Mouse (Mus musculus): ENCODE results near the gene Mettl8. TPM values are rescaled to one million over a fixed set of nuclear protein-coding genes. Genes with fewer than 3 reads are reported as not detected.

The Mettl8 gene
- polyA plus RNA-seq, 1 experiment = not detected

- H3K4me3 ChIP-seq (ENCODE audit: insufficient read depth, low read depth, low read length) = no peak overlapping the region
- peaks cover 5% of the 10 kb centered on the region for H3K4me1 ChIP-seq (ENCODE audit: control insufficient read depth, insufficient read depth, low read length)
- no peak overlapping the region for H3K27ac ChIP-seq (ENCODE audit: insufficient read depth, low read depth, low read length)
- WGBS = 66% methylated on average over 7 of the region's 7 CpGs
- no peak for TF ChIP-seq POLR2A (IDR thresholded peaks at IDR 0.05; ENCODE audit: insufficient read depth, low read depth, low read length)
- TF ChIP-seq CTCF (IDR thresholded peaks at IDR 0.05; ENCODE audit: insufficient read depth, low read depth, low read length) = no peak
Measured at GRCm38 (mm10) chr2:70959337-70959736, 96.0 kb downstream of the Mettl8 start.

- Histone ChIP-seq H3K4me1 (ENCODE audit: control insufficient read depth, insufficient read depth, low read length) (peaks cover 5% of the 10 kb centered on the region), H3K27ac (ENCODE audit: insufficient read depth, low read depth, low read length) (no peak overlapping the region), H3K4me3 (ENCODE audit: insufficient read depth, low read depth, low read length) (no peak overlapping the region)
- no peak for TF ChIP-seq CTCF (IDR thresholded peaks at IDR 0.05; ENCODE audit: insufficient read depth, low read depth, low read length)
- 80% methylated on average over 7 of the region's 7 CpGs for WGBS
Measured at GRCm38 (mm10) chr2:70958536-70958935, 96.8 kb downstream of the Mettl8 start.

GRCm38 (mm10) chr2:70953616-70954015, 101.8 kb downstream of the Mettl8 start:
- TF ChIP-seq POLR2A (IDR thresholded peaks at IDR 0.05; ENCODE audit: insufficient read depth, low read depth, low read length) (no peak), CTCF (IDR thresholded peaks at IDR 0.05; ENCODE audit: insufficient read depth, low read depth, low read length) (no peak)
- WGBS = 56% methylated on average over 2 of the region's 2 CpGs
- H3K4me3 ChIP-seq (ENCODE audit: insufficient read depth, low read depth, low read length) = no peak overlapping the region

DNA sequence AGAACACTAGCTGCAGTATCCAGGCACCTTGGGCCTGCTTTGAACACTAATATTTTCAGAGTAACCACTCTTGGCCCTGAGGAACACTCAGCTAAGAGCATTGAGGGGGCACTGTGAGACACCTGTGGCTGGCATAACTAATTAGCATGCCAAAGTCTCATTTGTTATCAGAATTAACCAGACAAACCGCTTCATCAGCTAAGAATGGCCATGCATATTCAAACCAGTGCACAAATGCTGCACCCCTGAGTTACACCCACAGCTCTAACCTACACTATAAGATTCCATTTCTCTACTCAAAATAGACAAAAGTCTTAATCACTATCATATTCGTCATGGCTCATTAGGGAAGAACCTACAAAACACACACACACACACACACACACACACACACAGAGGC, 103.4 kb downstream of the Mettl8 start:
- Histone ChIP-seq H3K4me1 (ENCODE audit: control insufficient read depth, insufficient read depth, low read length) (0 out of 2 replicates have a peak, but pooled peaks cover 3% of the 10 kb centered on the region), H3K4me3 (ENCODE audit: insufficient read depth, low read depth, low read length) (no peak overlapping the region), H3K27ac (ENCODE audit: insufficient read depth, low read depth, low read length) (no peak overlapping the region)
- no peak for TF ChIP-seq CTCF (IDR thresholded peaks at IDR 0.05; ENCODE audit: insufficient read depth, low read depth, low read length)
- no peak for TF ChIP-seq POLR2A (IDR thresholded peaks at IDR 0.05; ENCODE audit: insufficient read depth, low read depth, low read length)
- WGBS = 72% methylated on average over 2 of the region's 2 CpGs

More at GRCm38 (mm10) chr2:70953616-70954015, 101.8 kb downstream of the Mettl8 start:
- peaks cover 5% of the 10 kb centered on the region for H3K4me1 ChIP-seq (ENCODE audit: control insufficient read depth, insufficient read depth, low read length)
- H3K27ac ChIP-seq (ENCODE audit: insufficient read depth, low read depth, low read length) = no peak overlapping the region

DNA sequence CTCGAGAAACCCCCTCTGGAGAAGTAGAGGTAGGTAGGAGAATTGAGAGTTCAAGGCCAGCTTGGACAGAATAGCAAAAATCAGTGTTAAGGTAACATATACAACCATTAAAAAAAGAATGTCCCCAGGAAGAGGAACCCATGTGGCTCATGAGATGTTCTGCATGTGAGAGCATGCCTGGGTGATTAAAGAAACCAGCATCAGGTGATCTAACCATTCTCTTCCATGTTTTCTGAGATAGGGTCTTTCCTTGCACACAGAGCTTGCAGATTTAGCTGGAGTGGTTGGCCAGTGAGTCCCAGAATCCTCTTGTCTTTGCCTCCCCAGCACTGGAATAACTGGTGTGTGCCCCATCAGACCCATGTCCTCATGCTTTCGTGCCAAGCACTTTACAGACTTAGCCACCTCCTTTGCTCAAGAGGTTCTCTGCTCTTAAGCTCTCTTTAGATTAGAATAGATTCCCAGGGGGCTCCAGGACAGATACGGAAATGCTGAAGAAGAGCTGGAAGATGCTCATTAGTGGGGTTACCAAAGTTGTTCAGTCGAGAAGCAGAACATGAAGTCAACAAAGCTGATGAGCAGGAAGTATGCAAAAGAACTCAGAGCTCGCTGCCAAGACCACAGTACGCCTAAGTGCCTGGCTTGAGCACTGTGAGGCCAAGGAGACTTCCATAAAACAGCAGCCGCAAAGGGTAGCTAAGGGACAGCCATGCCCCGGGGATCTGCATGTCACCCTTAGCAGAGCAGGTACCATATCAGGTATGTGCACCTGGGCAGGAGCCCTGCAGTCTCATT, 110.7 kb downstream of the Mettl8 start:
- no peak overlapping the region for H3K4me3 ChIP-seq (ENCODE audit: insufficient read depth, low read depth, low read length)
- no peak overlapping the region for H3K27ac ChIP-seq (ENCODE audit: insufficient read depth, low read depth, low read length)
- WGBS = 85% methylated on average over 8 of the region's 8 CpGs
- no peak for TF ChIP-seq POLR2A (IDR thresholded peaks at IDR 0.05; ENCODE audit: insufficient read depth, low read depth, low read length)
- TF ChIP-seq CTCF (IDR thresholded peaks at IDR 0.05; ENCODE audit: insufficient read depth, low read depth, low read length) = no peak
- no peaks in the 10 kb centered on the region for H3K4me1 ChIP-seq (ENCODE audit: control insufficient read depth, insufficient read depth, low read length)

DNA sequence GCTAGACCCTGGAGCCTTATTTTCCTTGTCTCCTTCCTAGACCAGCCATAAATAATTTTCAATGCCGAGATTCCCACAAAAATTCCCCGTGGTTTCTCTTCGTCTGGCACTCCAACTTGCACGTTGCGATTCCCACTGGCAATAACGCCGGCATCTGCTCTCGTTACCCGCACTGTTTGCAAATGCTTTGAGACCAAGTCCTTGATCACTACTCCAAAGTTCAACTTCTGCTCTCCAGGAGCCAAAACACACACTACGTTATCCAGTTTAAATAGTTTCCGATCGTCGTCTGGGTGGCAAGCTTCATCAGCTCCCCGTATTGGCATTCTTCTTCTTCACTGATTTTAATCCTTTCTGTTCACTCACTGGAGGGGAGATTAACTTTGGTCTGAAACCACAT, 114.6 kb downstream of the Mettl8 start:
- no peak for TF ChIP-seq CTCF (IDR thresholded peaks at IDR 0.05; ENCODE audit: insufficient read depth, low read depth, low read length)
- TF ChIP-seq POLR2A (IDR thresholded peaks at IDR 0.05; ENCODE audit: insufficient read depth, low read depth, low read length) = no peak
- WGBS = 78% methylated on average over 14 of the region's 14 CpGs
- no peak overlapping the region for H3K27ac ChIP-seq (ENCODE audit: insufficient read depth, low read depth, low read length)
- no peaks in the 10 kb centered on the region for H3K4me1 ChIP-seq (ENCODE audit: control insufficient read depth, insufficient read depth, low read length)
- no peak overlapping the region for H3K4me3 ChIP-seq (ENCODE audit: insufficient read depth, low read depth, low read length)

DNA sequence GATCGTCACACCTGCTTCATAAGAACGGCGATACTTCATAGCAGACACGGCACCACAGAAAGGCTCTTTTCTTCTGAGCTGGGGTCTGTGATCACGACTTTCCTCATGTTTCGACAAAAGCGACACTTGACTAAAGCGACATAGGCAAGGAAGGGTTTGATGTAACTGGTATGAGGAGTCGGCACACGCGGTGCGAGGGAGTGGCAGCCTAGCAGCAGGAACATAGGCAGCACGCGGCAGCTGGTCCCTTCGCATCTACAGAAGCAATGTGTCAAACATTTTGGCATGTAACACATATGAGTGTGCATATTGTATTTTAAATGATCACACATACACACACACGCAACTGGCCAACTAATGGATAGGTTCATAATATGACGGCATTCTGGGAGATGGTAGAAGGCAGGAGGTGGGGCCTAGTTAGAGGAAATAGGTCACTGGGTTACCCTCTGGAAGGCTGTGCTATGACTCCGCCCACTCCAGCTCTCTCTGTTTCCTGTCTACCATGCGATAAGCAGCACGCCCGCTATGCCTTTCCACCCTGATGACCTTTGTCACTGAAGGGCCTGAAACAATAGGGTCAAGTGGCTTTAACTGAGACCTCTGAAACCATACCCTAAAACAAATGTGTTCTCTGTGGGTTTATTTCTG, 116.4 kb downstream of the Mettl8 start:
- H3K27ac ChIP-seq (ENCODE audit: insufficient read depth, low read depth, low read length) = no peak overlapping the region
- 90% methylated on average over 21 of the region's 21 CpGs for WGBS
- peaks cover 2% of the 10 kb centered on the region for H3K4me1 ChIP-seq (ENCODE audit: control insufficient read depth, insufficient read depth, low read length)
- TF ChIP-seq CTCF (IDR thresholded peaks at IDR 0.05; ENCODE audit: insufficient read depth, low read depth, low read length) (no peak), POLR2A (IDR thresholded peaks at IDR 0.05; ENCODE audit: insufficient read depth, low read depth, low read length) (no peak)
- H3K4me3 ChIP-seq (ENCODE audit: insufficient read depth, low read depth, low read length) = no peak overlapping the region

GRCm38 (mm10) chr2:70934772-70935171, 120.6 kb downstream of the Mettl8 start:
- Histone ChIP-seq H3K4me3 (ENCODE audit: insufficient read depth, low read depth, low read length) (0 out of 2 replicates have a peak overlapping the region, but pooled peaks have one; percentile 17), H3K27ac (ENCODE audit: insufficient read depth, low read depth, low read length) (no peak overlapping the region), H3K4me1 (ENCODE audit: control insufficient read depth, insufficient read depth, low read length) (peaks cover 2% of the 10 kb centered on the region)
- no peak for TF ChIP-seq CTCF (IDR thresholded peaks at IDR 0.05; ENCODE audit: insufficient read depth, low read depth, low read length)
- no peak for TF ChIP-seq POLR2A (IDR thresholded peaks at IDR 0.05; ENCODE audit: insufficient read depth, low read depth, low read length)
- 50% methylated on average over 8 of the region's 8 CpGs for WGBS

DNA sequence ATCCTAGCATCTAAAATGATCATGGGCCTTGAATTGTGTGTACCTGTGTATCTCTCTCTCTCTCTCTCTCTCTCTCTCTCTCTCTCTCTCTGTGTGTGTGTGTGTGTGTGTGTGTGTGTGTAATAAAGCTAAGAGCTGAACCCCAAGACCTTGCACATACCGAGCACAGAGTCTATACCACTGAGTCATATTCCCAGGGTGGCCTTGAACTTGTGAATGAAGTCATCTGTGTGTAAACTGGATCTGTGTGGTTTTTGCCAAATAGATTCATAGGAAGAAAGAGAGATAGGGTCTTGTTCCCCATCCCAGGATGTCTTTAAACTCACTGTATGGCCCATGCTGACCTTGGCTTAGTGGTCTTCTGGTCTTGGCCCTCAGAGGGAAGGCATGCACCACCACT, 121.9 kb downstream of the Mettl8 start:
- TF ChIP-seq POLR2A (IDR thresholded peaks at IDR 0.05; ENCODE audit: insufficient read depth, low read depth, low read length) (no peak), CTCF (IDR thresholded peaks at IDR 0.05; ENCODE audit: insufficient read depth, low read depth, low read length) (no peak)
- Histone ChIP-seq H3K4me3 (ENCODE audit: insufficient read depth, low read depth, low read length) (no peak overlapping the region), H3K4me1 (ENCODE audit: control insufficient read depth, insufficient read depth, low read length) (peaks cover 2% of the 10 kb centered on the region), H3K27ac (ENCODE audit: insufficient read depth, low read depth, low read length) (no peak overlapping the region)
- 96% methylated on average over 1 of the region's 1 CpGs for WGBS

Data from olfactory bulb, adult 2 months (tissue).